Mouse (Mus musculus) ES-Bruce4 (cell line): ENCODE results near the gene Wdr27.
"Not testable (repeated sequence)": the region's sequence is repeated elsewhere in the genome, so short reads cannot be mapped to it uniquely, and the experiment has no call there.

Experiments used
- CTCF ChIP-seq: IDR thresholded peaks from one replicate; pipeline ENCODE4 v1.8.1; 2011; ENCODE audit warnings: low read depth, low read length
- POLR2A ChIP-seq: IDR thresholded peaks from one replicate; pipeline ENCODE4 v1.8.1; 2011; ENCODE audit warnings: low read length; ENCODE audit not compliant: insufficient read depth

- not testable (repeated sequence) for TF ChIP-seq CTCF, POLR2A
Measured at GRCm38 (mm10) chr17:14968373-14968913, 25.5 kb upstream of the Wdr27 start.
